Mouse (Mus musculus): ENCODE measurements around the gene Cdh6.
A peak's percentile ranks its signal among the peaks of the same experiment; 100 is the strongest.

Gene Cdh6

DNA sequence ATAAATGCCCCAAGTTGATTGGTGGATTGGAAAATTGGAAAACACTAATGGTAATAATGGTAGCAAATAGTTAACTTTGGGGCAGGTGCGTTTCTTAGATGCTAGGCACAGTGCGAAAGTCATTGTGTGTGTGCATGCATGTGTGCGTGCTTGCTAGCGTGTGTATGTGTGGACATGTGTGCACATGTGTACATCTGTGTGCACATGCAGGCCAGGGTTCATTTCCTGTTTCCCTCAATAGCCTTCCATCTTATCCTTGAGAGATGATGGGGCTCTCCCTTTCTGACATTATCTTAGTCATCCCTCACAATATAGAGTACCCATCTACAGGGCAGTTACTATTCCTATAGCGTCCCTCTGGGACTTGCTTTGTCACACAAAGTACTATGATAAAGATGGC lies 17.7 kb downstream of the Cdh6 start:
- DNase-seq (ENCODE audit: low spot score), result no peak

DNA sequence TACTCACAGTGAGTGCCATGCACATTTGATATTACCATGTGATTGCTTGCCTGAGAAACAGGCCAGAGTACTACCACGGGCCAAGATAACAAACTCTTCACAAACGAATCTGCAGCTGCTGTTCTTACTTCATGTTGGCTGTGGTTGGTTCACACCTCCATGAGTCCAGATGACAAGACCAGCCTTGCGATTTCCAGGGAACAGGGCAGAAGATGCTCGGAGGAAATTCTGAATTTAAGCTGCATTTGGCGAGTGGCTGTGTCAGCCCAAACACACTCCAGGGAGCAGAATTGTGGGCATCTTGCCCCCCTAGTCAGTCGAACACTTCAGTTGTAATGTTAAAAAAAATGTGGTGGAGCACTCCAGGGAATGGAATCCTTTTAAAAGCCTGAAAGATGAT lies 18.1 kb downstream of the Cdh6 start:
- no peak for DNase-seq (ENCODE audit: low spot score)

DNA sequence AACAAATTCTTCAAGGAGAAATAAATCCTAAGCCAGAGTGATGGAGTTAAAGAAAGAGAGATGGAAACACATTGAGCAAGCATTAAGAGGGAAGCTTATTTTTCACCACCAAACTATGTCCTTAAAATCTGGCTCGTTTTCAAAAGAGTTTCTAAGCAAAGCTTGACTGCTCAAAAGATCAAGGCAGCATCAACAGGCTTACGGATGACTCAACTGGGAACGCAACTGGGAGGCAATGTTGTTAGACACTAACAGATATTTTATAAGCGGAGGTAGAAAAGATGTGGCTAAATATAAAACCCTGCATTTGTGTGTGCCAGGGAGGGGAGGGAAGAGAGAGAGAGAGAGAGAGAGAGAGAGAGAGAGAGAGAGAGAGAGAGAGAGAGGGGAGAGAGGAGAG lies 31.5 kb downstream of the Cdh6 start:
- DNase-seq (ENCODE audit: low spot score), result no peak

DNA sequence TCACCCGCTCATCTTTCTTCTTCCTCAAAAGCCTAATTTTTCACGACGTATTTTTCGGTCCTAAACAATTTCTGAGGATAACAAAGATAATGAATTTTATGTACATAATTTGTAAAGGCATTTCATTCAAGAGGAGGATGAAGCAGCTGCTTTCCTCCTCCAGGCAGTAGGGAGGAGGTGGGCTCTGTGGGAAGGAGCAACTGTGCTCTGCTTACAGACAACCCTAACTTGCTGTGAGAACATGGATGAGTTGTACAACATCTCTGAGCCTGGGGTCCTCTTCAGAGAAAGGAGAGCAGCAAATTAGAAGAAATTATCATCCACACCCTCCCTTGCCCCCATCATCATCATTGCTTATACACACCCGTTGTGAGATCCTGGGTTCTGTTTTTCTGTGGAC lies 33.8 kb downstream of the Cdh6 start:
- DNase-seq (ENCODE audit: low spot score), result no peak

DNA sequence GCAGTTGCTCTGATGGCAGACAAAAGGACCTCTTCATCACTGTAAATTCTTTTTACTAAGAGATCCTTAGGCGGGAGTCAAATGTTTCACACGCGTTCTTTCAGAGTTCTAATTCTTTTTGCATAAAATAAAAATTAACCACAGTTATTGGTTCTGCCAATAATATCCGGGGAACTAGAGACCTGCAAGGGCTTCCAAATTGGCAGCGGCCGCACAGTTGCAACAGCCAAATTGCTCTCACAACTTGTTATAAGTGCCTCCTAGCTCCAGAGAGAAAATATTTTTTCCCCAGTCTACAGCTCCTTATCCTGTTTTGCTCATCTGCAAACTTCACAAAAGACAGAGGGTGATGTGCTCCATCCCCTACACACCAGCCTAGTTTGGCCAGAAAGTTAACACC lies 36.3 kb downstream of the Cdh6 start:
- no peak for DNase-seq (ENCODE audit: low spot score)

DNA sequence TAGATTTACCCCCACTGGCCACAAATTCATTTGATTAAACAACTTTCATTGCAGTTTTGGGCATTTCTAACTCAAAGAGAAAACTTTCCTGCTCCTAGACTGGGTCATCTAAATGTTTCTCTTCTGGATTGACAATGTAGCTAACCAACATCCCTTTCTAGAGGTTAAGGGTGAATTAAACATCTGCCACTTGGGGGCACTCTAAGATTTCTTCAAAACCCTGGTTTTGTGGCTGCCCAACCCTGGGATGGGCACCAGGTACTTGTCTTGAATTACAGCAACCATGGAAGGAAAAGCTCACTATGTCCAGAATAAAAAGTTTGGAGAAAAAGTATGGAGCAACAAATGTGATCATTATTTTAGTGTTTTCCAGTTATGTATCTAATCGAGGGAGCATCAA lies 39.4 kb downstream of the Cdh6 start:
- DNase-seq (ENCODE audit: low spot score), result peak; percentile 79

DNA sequence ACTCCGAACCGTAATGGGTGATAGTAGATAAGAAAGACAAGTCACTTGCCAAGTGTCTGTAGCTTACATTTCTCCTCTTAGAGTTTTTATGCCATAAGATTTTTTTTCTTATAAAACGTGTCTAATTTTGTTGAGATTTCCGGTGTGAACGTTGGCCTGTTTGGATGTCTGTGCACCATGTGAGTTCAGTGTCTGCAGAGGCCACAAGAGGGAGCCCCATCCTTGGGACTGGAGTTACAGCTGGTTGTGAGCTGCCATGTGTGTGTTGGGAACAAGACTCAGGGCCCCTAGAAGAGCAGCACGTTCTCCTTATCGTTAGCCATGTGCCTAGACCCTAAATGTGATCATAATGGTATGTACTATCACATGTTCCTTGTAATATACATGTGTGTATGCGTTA lies 40.1 kb downstream of the Cdh6 start:
- DNase-seq (ENCODE audit: low spot score), result no peak

DNA sequence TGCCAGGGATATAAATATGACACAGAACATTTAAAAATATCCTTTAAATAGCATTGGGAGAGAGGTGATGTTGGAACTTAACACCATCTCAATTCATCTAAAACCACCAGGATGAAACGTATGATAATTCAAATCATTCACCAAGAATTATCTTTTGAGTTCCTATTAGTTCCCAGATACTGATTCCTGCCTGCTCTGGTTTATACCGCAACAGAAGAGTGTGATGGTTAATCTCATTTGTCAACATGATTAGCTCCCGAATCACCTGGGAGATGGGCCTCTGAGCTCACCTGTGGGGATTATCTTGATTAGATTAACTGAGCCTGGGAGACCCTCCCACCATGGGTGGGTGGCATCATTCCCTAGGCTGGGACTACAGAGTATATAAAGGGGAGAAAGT lies 41.0 kb downstream of the Cdh6 start:
- DNase-seq (ENCODE audit: low spot score), result no peak

DNA sequence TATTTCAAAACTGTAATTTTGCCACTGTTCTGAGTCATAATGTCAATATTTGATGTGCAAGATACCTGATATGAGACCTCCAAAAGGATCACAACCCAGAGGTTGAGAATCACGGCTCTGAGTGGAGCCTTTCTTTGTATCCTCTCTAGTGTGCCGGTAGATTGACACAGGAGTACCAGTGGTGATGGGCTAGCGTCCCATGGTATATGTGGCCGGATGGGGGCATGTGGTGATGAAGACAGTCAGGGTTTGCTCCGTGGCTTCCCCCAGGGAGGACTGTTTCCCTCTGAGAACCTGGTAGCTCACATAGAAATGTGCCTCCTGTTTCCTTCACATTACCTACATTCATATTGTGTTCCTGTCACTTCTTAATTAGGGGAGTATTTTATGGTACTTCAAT lies 43.2 kb downstream of the Cdh6 start:
- no peak for DNase-seq (ENCODE audit: low spot score)

DNA sequence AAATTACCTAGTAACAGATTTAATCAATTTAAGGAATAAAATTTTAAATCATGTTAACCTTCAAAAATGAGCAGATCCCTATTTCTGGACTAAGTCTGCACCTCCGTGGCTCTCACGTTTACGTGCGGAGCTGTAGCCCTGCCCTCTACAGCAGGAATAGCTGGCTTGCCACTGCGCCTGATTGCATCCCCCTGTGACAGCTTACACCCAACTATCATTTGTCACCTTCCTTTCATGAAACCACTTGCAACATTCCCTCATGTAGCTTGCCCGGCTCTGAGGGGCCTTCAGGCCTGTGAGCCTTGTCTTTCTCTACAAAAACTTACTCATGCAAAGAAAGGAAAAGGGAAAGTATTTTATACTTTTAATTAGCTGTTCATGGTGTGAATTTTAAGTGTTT lies 73.1 kb downstream of the Cdh6 start:
- no peak for DNase-seq (ENCODE audit: low spot score)

DNA sequence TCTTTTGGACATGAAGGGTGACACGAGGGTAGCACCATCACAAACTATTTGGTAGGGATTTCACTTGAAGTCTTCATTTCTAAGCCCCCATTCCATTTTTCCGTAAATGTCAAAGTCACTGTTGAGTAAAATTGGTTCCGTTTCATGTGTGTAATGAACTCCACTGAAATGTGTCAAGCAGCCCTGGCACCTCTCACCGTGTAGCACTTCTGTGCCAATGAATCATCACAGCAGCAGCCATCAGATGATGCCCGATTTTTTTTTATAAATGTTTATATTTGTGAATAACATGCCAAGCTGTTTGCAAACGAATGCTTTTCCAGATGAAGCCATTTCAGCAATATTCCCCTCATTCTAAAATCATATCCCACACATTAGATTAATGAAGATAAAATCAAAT lies 75.6 kb downstream of the Cdh6 start:
- no peak for DNase-seq (ENCODE audit: low spot score)

DNA sequence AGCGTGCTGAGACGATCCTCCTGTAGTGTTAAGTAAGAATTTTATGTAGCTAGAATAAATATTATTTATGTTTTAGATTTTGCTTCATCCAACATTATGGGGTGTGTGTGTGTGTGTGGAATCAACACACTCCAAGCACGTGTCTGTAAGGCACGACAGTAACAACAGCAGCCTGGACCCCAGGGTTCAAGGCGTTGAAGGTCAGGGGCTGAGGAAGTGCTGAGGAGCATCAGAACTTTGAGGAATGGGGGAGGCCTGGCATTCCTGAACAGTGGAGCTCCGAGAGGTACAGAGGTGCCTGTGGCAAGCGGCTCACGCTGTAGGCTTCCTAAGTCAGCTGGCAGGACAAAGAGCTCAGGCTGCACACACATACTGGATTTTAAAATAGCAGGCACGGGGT lies 78.1 kb downstream of the Cdh6 start:
- DNase-seq (ENCODE audit: low spot score), result no peak

DNA sequence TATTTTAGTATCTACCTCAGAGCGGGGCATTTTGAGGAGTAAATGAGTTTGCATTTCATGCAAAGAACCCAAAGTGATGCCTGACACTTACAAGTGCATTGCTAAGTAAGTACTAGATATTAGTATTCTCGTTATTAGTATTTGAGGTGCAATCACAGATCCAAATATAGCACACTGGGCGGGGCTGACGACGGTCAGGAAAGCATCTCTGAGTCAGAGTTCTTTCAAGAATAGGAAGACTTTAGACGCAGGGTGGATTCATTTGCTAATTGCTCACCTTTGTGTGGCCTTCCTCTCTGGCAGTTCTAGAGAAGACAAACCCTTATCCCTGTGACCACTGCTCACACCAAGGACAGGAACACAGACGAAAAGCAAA lies 78.6 kb downstream of the Cdh6 start:
- DNase-seq (ENCODE audit: low spot score), result no peak

DNA sequence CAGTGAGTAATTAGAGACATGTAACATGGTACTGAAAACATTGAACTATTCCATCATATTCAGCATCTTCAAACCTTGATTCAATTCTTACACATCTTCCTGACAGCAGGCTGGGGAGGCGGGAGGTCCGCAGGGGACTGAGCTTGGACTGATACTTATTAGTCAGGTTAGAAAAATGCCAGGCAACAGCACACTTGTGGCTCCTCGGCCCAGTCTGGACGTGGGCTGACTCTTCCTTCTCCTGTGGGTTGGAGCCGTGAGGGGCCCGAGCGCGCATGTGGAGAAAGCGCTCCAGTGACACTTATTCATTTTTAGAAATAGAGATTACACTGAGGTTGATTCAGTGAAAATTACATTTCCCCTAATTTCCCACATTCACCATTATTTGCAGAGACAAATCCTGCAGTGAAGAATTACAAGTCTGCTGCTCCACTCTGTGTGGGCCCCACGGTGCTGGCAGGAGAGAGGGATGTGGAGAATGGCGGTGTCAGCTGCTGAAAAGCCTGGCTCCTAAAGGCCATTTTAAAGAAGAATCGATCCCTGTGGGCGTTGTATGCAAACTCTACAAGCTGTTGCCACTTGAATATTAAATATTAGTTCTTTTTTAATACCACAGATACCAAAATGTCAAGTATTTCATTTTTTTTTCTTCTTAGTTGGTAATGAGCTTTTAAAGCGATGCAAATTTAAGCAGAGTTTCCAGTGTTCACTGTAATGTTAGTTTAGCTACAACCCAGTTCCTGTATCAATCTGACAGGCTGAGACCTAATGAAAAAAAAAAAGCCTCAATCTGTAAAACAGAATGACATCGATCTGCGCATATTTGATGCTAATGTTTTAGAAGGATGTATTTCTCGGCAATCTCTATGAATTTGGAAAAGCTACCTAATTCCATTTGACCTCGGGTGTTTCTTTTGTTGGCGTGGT lies 79.3 kb downstream of the Cdh6 start:
- no peak for DNase-seq (ENCODE audit: low spot score)

DNA sequence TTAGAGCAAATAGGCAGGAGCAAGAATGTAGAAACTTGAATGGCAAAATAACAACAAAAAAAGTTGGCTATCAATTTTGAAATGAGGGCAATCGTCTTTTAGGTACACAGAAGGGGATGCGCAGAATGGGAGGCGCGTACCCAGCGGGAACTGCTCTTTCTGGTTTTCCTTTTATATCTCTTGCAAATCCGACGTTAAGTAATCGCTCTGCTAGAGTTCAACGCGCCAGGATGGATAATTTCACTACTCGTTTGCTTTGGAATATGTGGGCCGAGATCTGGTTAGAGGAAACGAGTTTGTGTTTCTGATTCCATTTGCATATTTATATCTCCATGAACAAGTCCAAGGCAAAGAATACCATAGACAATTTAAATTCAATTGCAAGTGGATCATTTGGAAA lies 81.4 kb downstream of the Cdh6 start:
- DNase-seq (ENCODE audit: low spot score), result no peak

DNA sequence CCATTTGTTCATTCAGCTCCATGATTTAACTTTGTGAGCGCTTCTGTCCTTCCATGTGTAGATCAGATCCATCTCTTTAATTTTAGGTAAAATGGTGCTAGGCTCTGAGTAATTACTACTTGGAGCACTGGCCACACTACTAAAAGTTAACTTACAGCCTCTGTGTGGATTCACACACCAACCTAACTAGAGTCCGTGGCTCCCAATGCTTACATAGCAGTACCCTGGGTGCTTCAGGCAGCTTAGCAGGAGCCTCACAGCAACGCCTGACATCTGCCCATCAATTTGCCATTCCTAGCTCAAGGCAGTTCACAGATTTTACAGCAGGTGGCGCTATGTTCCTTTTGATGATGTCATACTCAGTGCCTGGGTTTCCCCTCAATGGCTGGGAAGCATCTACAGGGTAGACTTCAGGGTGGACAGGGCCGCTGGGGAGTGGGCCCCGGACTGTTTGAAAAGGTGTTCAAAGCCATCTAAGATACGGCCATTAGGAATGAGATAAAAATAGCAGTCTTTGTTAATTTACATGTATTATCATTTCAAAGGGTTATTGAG lies 84.9 kb downstream of the Cdh6 start:
- DNase-seq (ENCODE audit: low spot score), result peak; percentile 86

DNA sequence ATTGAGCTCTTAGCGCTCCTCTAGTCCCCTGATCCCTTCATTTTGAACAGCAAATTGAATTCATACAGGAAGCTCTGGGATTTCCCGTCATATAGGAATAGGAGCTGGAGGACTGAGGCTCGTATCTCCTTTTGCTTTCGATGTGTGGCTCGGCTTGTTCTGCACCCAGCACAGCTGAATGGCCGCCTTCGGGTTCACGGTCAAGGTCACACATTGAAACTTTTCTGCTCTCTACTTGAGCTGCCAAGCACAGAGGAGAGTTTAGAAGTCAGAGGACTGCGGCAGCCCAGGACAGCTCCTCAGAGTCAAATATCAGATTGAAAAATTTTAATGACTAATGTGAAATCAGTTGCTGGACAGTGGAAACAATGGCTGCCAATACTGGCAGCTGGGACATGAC lies 88.7 kb downstream of the Cdh6 start:
- DNase-seq (ENCODE audit: low spot score), result no peak

DNA sequence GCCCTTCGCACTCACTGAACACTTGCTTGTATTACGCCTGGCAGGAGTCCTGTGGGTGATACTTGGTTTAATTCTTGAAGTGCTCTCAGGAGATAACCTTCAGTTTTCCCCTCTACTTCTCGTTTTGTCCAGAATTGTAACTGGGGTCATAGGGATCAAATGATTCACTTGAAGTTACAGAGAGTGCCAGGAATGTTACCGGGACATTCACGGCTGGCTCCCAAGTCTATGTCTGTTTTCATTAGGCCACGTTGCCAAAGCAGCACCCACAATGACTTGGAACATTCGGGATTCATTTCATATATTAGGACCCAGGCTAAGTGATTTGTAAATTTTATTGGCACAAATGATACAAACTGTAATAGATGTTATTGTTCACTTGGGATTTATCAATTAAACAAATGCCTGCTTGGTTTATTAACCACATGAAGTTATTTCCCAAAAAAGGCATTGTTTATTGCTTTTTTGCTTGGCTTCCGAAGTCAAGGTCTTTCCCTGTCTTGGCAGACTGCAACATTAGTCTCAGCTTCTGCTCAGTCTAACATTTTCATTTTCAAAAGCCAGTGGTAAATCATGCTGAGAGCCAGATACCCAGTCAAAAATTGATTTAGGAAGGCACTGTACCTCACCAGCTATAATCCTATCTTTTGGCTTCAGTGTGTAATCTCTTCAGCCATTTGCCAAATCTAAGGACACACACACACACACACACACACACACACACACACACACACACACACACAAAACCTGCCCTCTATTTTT lies 96.4 kb downstream of the Cdh6 start:
- DNase-seq (ENCODE audit: low spot score), result no peak

DNA sequence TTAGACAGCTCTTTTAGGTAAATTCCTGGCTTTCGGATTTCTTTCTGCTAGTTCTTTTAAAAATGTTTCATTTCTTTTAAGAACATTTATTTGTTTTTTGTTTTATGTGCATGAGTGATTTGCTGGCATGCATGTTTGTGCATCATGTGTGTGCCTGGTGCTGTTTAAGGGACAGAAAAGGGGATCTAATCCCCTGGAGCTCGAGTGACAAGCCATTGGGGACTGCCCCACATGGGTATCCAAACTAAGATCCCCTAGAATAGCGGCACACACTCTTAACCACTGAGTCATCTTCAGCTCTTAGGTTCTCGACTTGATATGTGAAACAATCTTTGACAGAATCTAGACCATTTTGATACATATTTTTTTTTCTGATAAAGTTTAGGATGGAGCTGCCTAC lies 99.4 kb downstream of the Cdh6 start:
- DNase-seq (ENCODE audit: low spot score), result no peak

DNA sequence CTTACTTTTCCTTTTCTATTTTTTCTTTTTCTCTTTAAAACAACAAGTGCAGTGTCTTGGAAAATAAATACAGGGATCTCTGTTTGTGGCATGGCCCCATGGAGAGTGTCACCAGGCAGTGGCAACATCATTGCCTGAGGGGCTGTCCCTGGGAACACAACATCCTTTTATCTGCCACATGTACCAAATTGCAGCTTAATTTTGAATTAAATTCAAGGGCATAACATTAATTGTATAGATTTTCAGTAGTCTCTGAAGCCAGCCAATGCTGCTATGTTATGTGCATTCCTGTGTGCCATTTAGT lies 105.3 kb downstream of the Cdh6 start:
- DNase-seq (ENCODE audit: low spot score), result peak; percentile 3

DNA sequence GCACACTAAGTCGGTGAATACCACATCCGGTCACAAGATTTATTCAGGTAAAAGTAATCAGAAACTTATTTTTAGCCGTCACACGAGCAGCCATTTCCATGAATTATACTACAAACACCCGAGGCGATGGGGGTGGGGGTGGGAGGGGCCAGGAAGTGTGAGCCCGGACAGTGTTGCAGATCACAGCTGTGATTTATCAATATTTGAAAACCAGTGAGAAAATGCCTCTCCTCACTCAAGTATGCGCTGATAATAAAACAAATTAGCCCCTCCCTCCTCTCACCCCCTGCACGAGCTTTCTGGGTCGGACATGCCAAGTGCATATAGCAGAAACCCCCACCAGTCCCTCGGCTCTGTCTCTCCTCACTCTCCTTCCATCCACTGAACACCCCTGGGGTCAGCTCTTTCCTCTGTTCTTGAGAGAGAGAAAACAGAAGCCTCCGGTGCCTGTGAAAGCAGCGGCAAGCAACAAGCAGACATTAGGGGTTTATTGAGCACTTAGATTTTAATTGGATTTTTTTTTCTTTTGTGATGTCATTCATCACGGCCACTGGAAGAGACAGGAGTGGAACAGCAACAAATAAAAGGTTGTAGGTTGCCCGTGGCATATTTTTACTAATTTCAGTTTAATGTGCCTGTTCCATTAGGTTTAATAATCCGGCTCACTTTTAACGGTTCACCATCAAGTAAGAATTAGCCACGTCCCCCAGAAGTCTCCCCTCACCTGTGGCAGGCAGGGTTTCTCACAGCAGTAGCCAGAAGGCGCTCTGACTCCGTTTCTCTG lies 105.9 kb downstream of the Cdh6 start:
- DNase-seq (ENCODE audit: low spot score), result peak; percentile 27

DNA sequence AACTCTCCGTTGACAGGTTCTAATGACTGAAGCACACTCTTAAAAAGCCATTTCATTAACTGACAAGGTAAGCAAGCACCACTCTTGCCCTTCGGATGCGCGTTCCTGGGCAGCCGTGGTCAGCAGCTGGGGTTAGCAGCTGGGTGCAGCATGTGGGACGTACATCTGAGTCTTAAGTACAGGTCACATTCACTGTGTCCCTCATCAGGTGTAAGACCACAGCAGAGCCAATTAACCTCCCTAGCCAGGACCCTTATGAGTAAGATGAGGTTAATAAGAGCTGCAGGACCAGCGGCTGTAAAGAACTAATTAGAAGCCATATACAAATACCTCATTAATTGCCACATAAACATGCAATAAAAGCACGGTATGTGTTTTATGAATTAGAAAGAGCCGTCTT lies 106.7 kb downstream of the Cdh6 start:
- DNase-seq (ENCODE audit: low spot score), result peak; percentile 18

DNA sequence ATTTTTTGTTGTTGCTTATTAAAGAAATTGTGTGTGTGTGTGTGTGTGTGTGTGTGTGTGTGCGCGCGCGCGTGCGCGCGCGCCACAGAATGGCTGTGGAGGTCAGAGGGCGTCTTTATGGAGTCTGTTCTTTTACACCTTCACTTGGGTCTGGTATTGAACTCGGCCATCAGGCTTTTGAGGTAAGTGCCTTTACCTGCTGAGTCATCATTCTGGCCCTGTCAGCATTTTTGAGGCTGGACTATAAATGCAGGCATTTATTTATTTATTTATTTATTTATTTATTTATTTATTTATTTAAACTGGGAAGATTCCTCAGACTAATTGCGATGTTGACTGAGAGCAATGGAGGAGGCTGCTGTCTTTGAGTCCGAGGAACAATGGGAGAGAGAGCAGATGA lies 109.8 kb downstream of the Cdh6 start:
- DNase-seq (ENCODE audit: low spot score), result no peak
